9 mouse cellular contexts compared by ENCODE assay signal in the genomic region with DNA sequence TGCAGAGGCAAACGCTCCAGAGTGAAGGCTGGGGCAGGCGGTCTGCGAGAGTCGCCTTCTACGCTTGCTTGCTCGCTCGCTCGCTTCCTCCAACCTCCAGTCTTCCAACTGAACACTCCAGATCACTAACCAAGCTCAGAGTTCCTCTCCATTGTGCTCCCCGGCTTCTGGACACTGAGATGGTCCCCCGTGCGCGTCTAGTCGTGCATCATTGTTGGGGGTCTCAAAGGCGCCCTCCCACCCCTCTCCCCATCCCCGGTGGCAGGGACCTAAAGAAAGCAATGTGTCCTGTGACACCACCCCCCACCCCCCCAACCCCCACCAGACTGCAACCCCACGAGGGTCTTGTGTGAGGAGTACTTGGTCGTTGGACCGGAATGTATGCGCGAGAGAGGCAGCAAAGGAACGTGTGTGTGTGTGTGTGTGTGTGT. TPM values are rescaled to one million over a fixed set of nuclear protein-coding genes. Genes with fewer than 3 reads are reported as not detected.
A peak's percentile ranks its signal among the peaks of the same experiment; 100 is the strongest.
DNase-seq lines count a peak whose midpoint lies in the region; ATAC-seq and TF ChIP-seq lines count a peak whose summit lies in the region.
"Had no signal": no experiment of that assay in that cellular context is flagged by ENCODE, and none has a peak within 500 bp of the region (broad histone marks: within the 10 kb centered on the region; RNA-seq: fewer than 3 reads in every experiment).

No protein-coding gene starts in this region.

- H3K27ac ChIP-seq in layer of hippocampus, adult 2 months = no peak overlapping the region
- H3K27ac ChIP-seq in heart, embryonic 13.5 days (replicated peaks) = 0 out of 2 replicates have a peak overlapping the region, but pooled peaks have one; percentile 15
- H3K27ac ChIP-seq in small intestine, adult 2 months (ENCODE audit: insufficient read depth, low read depth, low read length) = no peak overlapping the region

- TF ChIP-seq POLR2A in small intestine, adult 2 months (IDR thresholded peaks at IDR 0.05; ENCODE audit: low read depth, low read length) = no peak

- H3K9me3 ChIP-seq in heart, embryonic 13.5 days = no peaks in the 10 kb centered on the region

- WGBS in heart, embryonic 13.5 days = 4% methylated on average over 21 of the region's 21 CpGs
- WGBS in small intestine, adult 2 months = 28% methylated on average over 21 of the region's 21 CpGs

- H3K27me3 ChIP-seq in heart, embryonic 13.5 days (replicated peaks) = peaks cover 12% of the 10 kb centered on the region
- H3K27me3 ChIP-seq in small intestine, adult 2 months (ENCODE audit: control insufficient read depth, insufficient read depth, low read length) = peaks cover 31% of the 10 kb centered on the region

- peak overlapping the region; percentile 13; the same call in 1 of the 2 replicates for H3K4me3 ChIP-seq in layer of hippocampus, adult 2 months
- peak overlapping the region; percentile 75 for H3K4me3 ChIP-seq in heart, embryonic 13.5 days
- H3K4me3 ChIP-seq in small intestine, adult 2 months (ENCODE audit: low read depth, low read length) = peak overlapping the region; percentile 60
- H3K4me3 ChIP-seq: myocyte had no signal

- H3K36me3 ChIP-seq in heart, embryonic 13.5 days = no peaks in the 10 kb centered on the region
- no peaks in the 10 kb centered on the region for H3K36me3 ChIP-seq in small intestine, adult 2 months (ENCODE audit: control insufficient read depth, insufficient read depth, low read length)

- no peak for TF ChIP-seq CTCF in layer of hippocampus, adult 2 months (conservative IDR thresholded peaks at IDR 0.05)
- no peak for TF ChIP-seq CTCF in small intestine, adult 2 months (IDR thresholded peaks at IDR 0.05; ENCODE audit: extremely low read depth, insufficient read length, insufficient replicate concordance, low read depth, low read length)

- ATAC-seq in heart, embryonic 13.5 days (ENCODE audit: extremely low read depth, insufficient number of reproducible peaks, low FRiP score, low TSS enrichment) = no peak

- peaks cover 10% of the 10 kb centered on the region; the same call in 1 of the 2 replicates for H3K4me1 ChIP-seq in heart, embryonic 13.5 days
- H3K4me1 ChIP-seq in small intestine, adult 2 months (ENCODE audit: control insufficient read depth, insufficient read depth, insufficient read length, low read length) = peaks cover 5% of the 10 kb centered on the region

- H3K4me2 ChIP-seq in heart, embryonic 13.5 days = peak overlapping the region; percentile 93

- no peak for DNase-seq in layer of hippocampus, adult 2 months (ENCODE audit: low spot score in 2 of 2)
- DNase-seq in layer of hippocampus, postnatal 14 days (ENCODE audit: low spot score in 2 of 2) = no peak
- peak; percentile 9 for DNase-seq in brain, adult 2 months (ENCODE audit: low read depth, low spot score)
- DNase-seq in liver = peak; percentile 6
- no peak for DNase-seq in spleen, postnatal 4 days (ENCODE audit: low spot score in 2 of 2)
- no peak for DNase-seq in left cerebral cortex, adult 18-20 months (ENCODE audit: low spot score in 2 of 2)

- peak overlapping the region; percentile 81 for H3K9ac ChIP-seq in heart, embryonic 13.5 days

RNA-seq across cellular contexts. Expression of a gene that starts 0.4 kb away (rescaled TPM):
- total RNA-seq in layer of hippocampus, adult 2 months (2021) = 10 to 100 TPM; 17.6 to 27.2 TPM
- 10 to 100 TPM; 25.0 to 35.5 TPM for total RNA-seq in layer of hippocampus, postnatal 14 days (2021)
- polyA plus RNA-seq in heart, embryonic 13.5 days (2015; fragmentation: Nextera tagmentation; extraction: Ambion mirVana) = 3.2 and 3.4 TPM in 2 replicates
- polyA plus RNA-seq in small intestine, adult 2 months (2012; rRNA removed) = 0.09 TPM in 2 replicates
- 10 to 100 TPM in 1 of 2 experiments, 1 to 10 TPM in 1; 10.0 to 14.0 TPM for total RNA-seq in left cerebral cortex, adult 18-20 months (2021)

Comparison
In these comparisons a context has a peak if more than half of its experiments do, and no peak if none do; other contexts are left out.
1. DNase-seq: peak in brain, adult 2 months (single experiment) and liver (single experiment); none in layer of hippocampus, adult 2 months (0 of 2), layer of hippocampus, postnatal 14 days (0 of 2), spleen, postnatal 4 days (0 of 2) and left cerebral cortex, adult 18-20 months (0 of 2).
2. H3K4me3 ChIP-seq: peak in every context shown above with its lines; median percentile 75 in heart, embryonic 13.5 days; 60 in small intestine, adult 2 months; 13 in layer of hippocampus, adult 2 months.